Mouse (Mus musculus) ZHBTc4 (cell line): ENCODE data around the gene Tjp2.
"Not testable (repeated sequence)": the region's sequence is repeated elsewhere in the genome, so short reads cannot be mapped to it uniquely, and the experiment has no call there.

Experiments
- DNase-seq: peaks from one replicate; pipeline ENCODE4 v3.0.0-alpha.2; 2011; ENCODE audit warnings: low read depth, low spot score

The Tjp2 gene

GRCm38 (mm10) chr19:24224500-24225304, at the start of gene Tjp2:
Gene Tjp2 (minus strand): TSS chr19:24225030.
- DNase-seq, result peak; percentile 96

GRCm38 (mm10) chr19:24274281-24274680, 49.5 kb upstream of the Tjp2 start:
- no peak for DNase-seq

GRCm38 (mm10) chr19:24271746-24272426, 47.1 kb upstream of the Tjp2 start:
- peak; percentile 94 for DNase-seq

GRCm38 (mm10) chr19:24271326-24271725, 46.5 kb upstream of the Tjp2 start:
- DNase-seq, result peak; percentile 39

GRCm38 (mm10) chr19:24268531-24268930, 43.7 kb upstream of the Tjp2 start:
- no peak for DNase-seq

GRCm38 (mm10) chr19:24266046-24266830, 41.4 kb upstream of the Tjp2 start:
- DNase-seq, result no peak

GRCm38 (mm10) chr19:24264991-24265390, 40.2 kb upstream of the Tjp2 start:
- peak; percentile 92 for DNase-seq

GRCm38 (mm10) chr19:24262736-24263135, 37.9 kb upstream of the Tjp2 start:
- DNase-seq, result no peak

GRCm38 (mm10) chr19:24259390-24260351, 34.8 kb upstream of the Tjp2 start:
- no peak for DNase-seq

GRCm38 (mm10) chr19:24258368-24258767, 33.5 kb upstream of the Tjp2 start:
- no peak for DNase-seq

GRCm38 (mm10) chr19:24257962-24258361, 33.1 kb upstream of the Tjp2 start:
- DNase-seq, result no peak

GRCm38 (mm10) chr19:24253657-24254260, 28.9 kb upstream of the Tjp2 start:
- no peak for DNase-seq

- peak; percentile 59 for DNase-seq
Measured at GRCm38 (mm10) chr19:24251869-24252268, 27.0 kb upstream of the Tjp2 start.

GRCm38 (mm10) chr19:24243340-24243739, 18.5 kb upstream of the Tjp2 start:
- DNase-seq, result no peak

GRCm38 (mm10) chr19:24241799-24242546, 17.1 kb upstream of the Tjp2 start:
- DNase-seq, result peak; percentile 60

- peak; percentile 35 for DNase-seq
Measured at GRCm38 (mm10) chr19:24241271-24241670, 16.4 kb upstream of the Tjp2 start.

GRCm38 (mm10) chr19:24238011-24238410, 13.2 kb upstream of the Tjp2 start:
- no peak for DNase-seq

GRCm38 (mm10) chr19:24232356-24232755, 7.5 kb upstream of the Tjp2 start:
- not testable (repeated sequence) for DNase-seq

- peak; percentile 97 for DNase-seq
Measured at GRCm38 (mm10) chr19:24225305-24225696, 471 bp upstream of the Tjp2 start.

GRCm38 (mm10) chr19:24223851-24224251, 979 bp downstream of the Tjp2 start:
- peak; percentile 96 for DNase-seq
